Mouse (Mus musculus) limb, embryonic 11.5 days (tissue): Measurements from ENCODE around the gene Gm44503. TPM values are rescaled to one million over a fixed set of nuclear protein-coding genes. Genes with fewer than 3 reads are reported as not detected.

Experiments used
- ATAC-seq: fragments of 200-750 bp; cut with Nextera tagmentation; 2 replicates; pipeline ENCODE4 v1.8.0; 2017; ENCODE audit warnings: low read depth; ENCODE audit not compliant: insufficient number of reproducible peaks, low FRiP score, low TSS enrichment
- DNase-seq: peaks from one replicate; pipeline ENCODE4 v3.0.0-alpha.2; 2015; ENCODE audit warnings: low spot score
- H3K27ac ChIP-seq: fragments of 300-500 bp; sonication (generic); replicated peaks from 2 replicates; pipeline ENCODE4 v1.5.1; 2014; ENCODE audit warnings: low read depth, mild to moderate bottlenecking, low read length
- H3K27me3 ChIP-seq: fragments of 300-500 bp; sonication (generic); 2 replicates; pipeline ENCODE4 v1.6.1; 2014; ENCODE audit warnings: mild to moderate bottlenecking, low read length, mixed read lengths; ENCODE audit not compliant: control insufficient read depth, insufficient read depth
- H3K36me3 ChIP-seq: fragments of 300-500 bp; sonication (generic); 2 replicates; pipeline ENCODE4 v1.6.1; 2014; ENCODE audit warnings: mild to moderate bottlenecking, low read length, moderate library complexity, mixed read lengths; ENCODE audit not compliant: control insufficient read depth, insufficient read depth
- H3K4me1 ChIP-seq: fragments of 300-500 bp; sonication (generic); 2 replicates; pipeline ENCODE4 v1.6.1; 2014; ENCODE audit warnings: low read length, mixed read lengths; ENCODE audit not compliant: control insufficient read depth, insufficient read depth
- H3K4me2 ChIP-seq: fragments of 300-500 bp; sonication (generic); 2 replicates; pipeline ENCODE4 v1.6.1; 2014; ENCODE audit warnings: low read depth, mild to moderate bottlenecking, moderate library complexity; ENCODE audit not compliant: severe bottlenecking
- H3K4me3 ChIP-seq: fragments of 300-500 bp; sonication (generic); 2 replicates; pipeline ENCODE4 v1.5.1; 2014; ENCODE audit warnings: low read depth, low read length
- H3K9ac ChIP-seq: fragments of 300-500 bp; sonication (generic); 2 replicates; pipeline ENCODE4 v1.6.1; 2014; ENCODE audit warnings: mild to moderate bottlenecking, low read length
- H3K9me3 ChIP-seq: fragments of 300-500 bp; sonication (generic); 2 replicates; pipeline ENCODE4 v1.6.1; 2016; ENCODE audit warnings: low read length; ENCODE audit not compliant: control insufficient read depth
- WGBS: fragments of 180-500 bp; shearing (Covaris S2); extraction: QIAGEN DNeasy Blood & Tissue Kit; methylation state at CpG from one replicate; pipeline ENCODE4 v1.1.7; 2014; 5-methylcytosine and 5-hydroxymethylcytosine counted together
- polyA plus RNA-seq: library from polyadenylated mRNA; unstranded; fragments of >200 nt; fragmentation: Nextera tagmentation; extraction: Ambion mirVana; gene quantifications from 2 replicates; pipeline ENCODE4 v1.2.1, GENCODE M21; 2014

Gm44503 gene
- polyA plus RNA-seq, 1 experiment from 2014 or later = not detected

DNA sequence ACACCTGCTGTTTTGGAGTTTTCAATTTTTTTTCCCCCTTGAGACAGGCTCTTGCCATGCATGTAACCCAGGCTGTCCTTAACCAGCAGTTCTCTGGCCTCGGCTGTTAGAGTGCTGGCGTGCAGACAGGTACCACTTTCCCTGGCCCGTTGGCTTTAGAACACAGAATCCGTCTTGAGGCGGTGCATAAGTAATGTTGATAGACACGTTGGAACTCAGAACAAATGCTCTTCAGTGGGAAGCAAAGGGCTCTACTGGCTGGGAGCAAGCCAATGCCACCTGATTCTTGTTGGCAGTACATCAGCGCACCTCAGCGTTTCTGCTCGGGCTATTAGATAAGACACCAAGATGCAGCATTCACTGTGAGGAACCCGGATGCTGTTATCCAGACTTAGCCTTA is 61.2 kb downstream of the Gm44503 start:
- DNase-seq = no peak
- no peak overlapping the region for H3K4me3 ChIP-seq
- peaks cover 5% of the 10 kb centered on the region; the same call in 1 of the 2 replicates for H3K36me3 ChIP-seq
- no peak overlapping the region for H3K4me2 ChIP-seq
- H3K27me3 ChIP-seq = no peaks in the 10 kb centered on the region
- no peak overlapping the region for H3K27ac ChIP-seq
- ATAC-seq = no peak
- H3K9ac ChIP-seq = no peak overlapping the region
- H3K9me3 ChIP-seq = no peaks in the 10 kb centered on the region
- 91% methylated on average over 10 of the region's 10 CpGs for WGBS
- no peaks in the 10 kb centered on the region for H3K4me1 ChIP-seq

DNA sequence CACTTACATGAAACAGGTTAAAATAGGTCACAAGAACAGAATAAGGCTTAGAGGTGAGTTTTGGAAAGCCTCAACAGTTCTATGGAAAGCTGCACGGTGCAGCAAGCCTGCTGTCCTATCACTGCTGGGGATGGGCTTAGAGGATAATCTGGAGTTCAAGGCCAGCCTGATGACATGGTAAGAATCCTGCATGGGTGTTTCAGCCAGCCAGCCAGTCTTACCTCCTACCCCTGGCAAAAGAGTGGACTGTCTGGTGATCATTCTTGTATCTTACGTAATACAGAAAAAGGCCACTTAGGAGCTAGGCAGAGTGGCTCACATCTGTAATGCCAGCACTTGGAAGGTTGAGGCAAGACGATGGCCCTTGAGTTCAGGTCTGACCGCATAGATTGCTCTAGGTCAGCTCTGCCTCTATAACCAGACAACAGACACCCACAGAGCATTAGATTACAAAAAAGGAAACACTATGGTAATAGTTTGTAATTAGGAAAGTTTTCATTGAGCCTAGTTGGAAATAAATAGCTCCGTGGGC is 62.0 kb downstream of the Gm44503 start:
- DNase-seq (no peak), ATAC-seq (no peak)
- H3K4me3 ChIP-seq = no peak overlapping the region
- H3K4me2 ChIP-seq = no peak overlapping the region
- WGBS = 90% methylated on average over 5 of the region's 5 CpGs
- H3K27ac ChIP-seq = no peak overlapping the region
- H3K9me3 ChIP-seq = no peaks in the 10 kb centered on the region
- no peaks in the 10 kb centered on the region for H3K27me3 ChIP-seq
- H3K36me3 ChIP-seq = peaks cover 5% of the 10 kb centered on the region; the same call in 1 of the 2 replicates
- no peak overlapping the region for H3K9ac ChIP-seq
- H3K4me1 ChIP-seq = no peaks in the 10 kb centered on the region; the same call in 1 of the 2 replicates

- Histone ChIP-seq H3K36me3 (no peaks in the 10 kb centered on the region; the same call in 1 of the 2 replicates), H3K4me3 (no peak overlapping the region), H3K27ac (no peak overlapping the region), H3K4me1 (peaks cover 3% of the 10 kb centered on the region; the same call in 1 of the 2 replicates), H3K4me2 (peak overlapping the region; percentile 33), H3K9ac (0 out of 2 replicates have a peak overlapping the region, but pooled peaks have one; percentile 3), H3K9me3 (no peaks in the 10 kb centered on the region), H3K27me3 (no peaks in the 10 kb centered on the region)
- peak; percentile 55 for DNase-seq
- 15% methylated on average over 17 of the region's 17 CpGs for WGBS
- ATAC-seq = peak; percentile 58
These were observed 67.4 kb downstream of the Gm44503 start for GRCm38 (mm10) chr9:73025818-73026636.

GRCm38 (mm10) chr9:73030443-73030842 is 71.8 kb downstream of the Gm44503 start:
- ATAC-seq (no peak), DNase-seq (no peak)
- Histone ChIP-seq H3K4me2 (no peak overlapping the region), H3K36me3 (no peaks in the 10 kb centered on the region; the same call in 1 of the 2 replicates), H3K9ac (no peak overlapping the region), H3K9me3 (no peaks in the 10 kb centered on the region), H3K4me3 (no peak overlapping the region), H3K4me1 (peaks cover 3% of the 10 kb centered on the region; the same call in 1 of the 2 replicates), H3K27ac (no peak overlapping the region), H3K27me3 (no peaks in the 10 kb centered on the region)
- 92% methylated on average over 1 of the region's 1 CpGs for WGBS

GRCm38 (mm10) chr9:73031421-73031820 is 72.8 kb downstream of the Gm44503 start:
- DNase-seq (no peak), ATAC-seq (no peak)
- Histone ChIP-seq H3K27me3 (no peaks in the 10 kb centered on the region), H3K4me3 (no peak overlapping the region), H3K4me2 (no peak overlapping the region), H3K9me3 (no peaks in the 10 kb centered on the region), H3K27ac (no peak overlapping the region), H3K36me3 (no peaks in the 10 kb centered on the region; the same call in 1 of the 2 replicates), H3K9ac (no peak overlapping the region), H3K4me1 (peaks cover under 1% of the 10 kb centered on the region; the same call in 1 of the 2 replicates)
- 73% methylated on average over 4 of the region's 4 CpGs for WGBS

DNA sequence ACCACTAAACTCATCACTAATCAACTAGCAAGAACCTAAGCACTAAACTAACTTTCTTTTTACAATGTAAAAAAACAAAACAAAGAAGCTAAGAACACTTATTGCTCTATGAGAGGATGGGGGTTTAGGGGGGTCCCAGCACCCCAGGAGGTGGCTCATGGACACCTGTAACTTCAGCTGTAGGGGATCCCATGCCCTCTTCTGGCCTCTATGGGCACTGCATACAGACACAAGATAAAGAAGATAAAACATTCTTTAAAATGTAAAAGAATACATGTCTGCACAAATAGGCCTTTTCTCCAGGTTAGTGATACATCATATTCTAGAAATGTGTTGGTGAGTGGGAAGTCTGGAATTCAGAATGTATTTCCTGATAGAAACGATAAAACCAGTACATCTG is 74.8 kb downstream of the Gm44503 start:
- no peaks in the 10 kb centered on the region; the same call in 1 of the 2 replicates for H3K36me3 ChIP-seq
- no peak overlapping the region for H3K27ac ChIP-seq
- H3K27me3 ChIP-seq = no peaks in the 10 kb centered on the region
- H3K4me2 ChIP-seq = no peak overlapping the region
- DNase-seq (no peak), ATAC-seq (no peak)
- no peak overlapping the region for H3K4me3 ChIP-seq
- H3K4me1 ChIP-seq = no peaks in the 10 kb centered on the region
- 91% methylated on average over 1 of the region's 1 CpGs for WGBS
- H3K9me3 ChIP-seq = no peaks in the 10 kb centered on the region
- H3K9ac ChIP-seq = no peak overlapping the region

DNA sequence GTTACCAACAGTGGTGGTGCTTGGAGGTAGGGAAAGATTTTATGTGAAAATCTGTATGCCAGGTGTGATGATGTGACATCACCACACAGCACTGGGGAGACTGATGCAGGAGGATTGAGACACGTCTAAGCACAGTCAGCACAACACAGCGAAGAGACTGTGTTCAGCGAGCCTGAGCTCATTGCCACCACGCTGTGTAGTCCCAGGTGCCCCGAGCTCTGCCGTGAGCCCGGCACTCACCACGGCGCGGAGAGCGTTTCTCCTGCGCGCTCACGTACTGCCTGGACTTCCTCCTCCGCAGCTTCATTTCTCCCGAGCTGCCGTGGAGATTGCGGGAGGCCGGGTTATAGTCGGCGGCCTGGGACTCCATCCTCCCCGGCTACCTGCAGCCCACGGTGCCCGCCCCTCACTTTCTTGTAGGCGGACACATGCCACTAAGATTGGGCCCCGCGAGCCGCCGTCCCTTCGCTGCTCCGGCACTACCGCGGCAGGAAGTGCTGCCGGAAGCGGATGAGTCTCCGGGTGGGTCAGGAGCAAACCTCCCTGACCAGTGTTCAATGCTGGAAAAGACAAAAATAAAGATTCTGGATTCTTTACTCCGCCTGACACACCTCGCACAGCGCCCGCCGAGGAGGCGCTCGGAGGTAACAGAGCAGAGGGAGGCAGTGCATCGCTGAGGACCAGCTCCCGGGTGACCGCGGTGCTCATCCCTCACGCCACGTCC is 80.7 kb downstream of the Gm44503 start:
- peak; percentile 79 for ATAC-seq
- peak overlapping the region; percentile 72 for H3K4me2 ChIP-seq
- under 1% methylated on average over 49 of the region's 49 CpGs for WGBS

GRCm38 (mm10) chr9:73040080-73040479 is 81.4 kb downstream of the Gm44503 start, which contains the start of gene Pigb:
Gene Pigb (minus strand): TSS chr9:73040378.
- H3K4me1 ChIP-seq = peaks cover 9% of the 10 kb centered on the region; the same call in 1 of the 2 replicates
- 30% methylated on average over 6 of the region's 6 CpGs for WGBS
- H3K9me3 ChIP-seq = no peaks in the 10 kb centered on the region
- H3K9ac ChIP-seq = peak within 1 kb of the TSS; percentile 79
- peak within 1 kb of the TSS; percentile 81 for H3K4me3 ChIP-seq
- DNase-seq (no peak), ATAC-seq (no peak)
- peak within 1 kb of the TSS; percentile 72 for H3K4me2 ChIP-seq
- no peaks in the 10 kb centered on the region for H3K36me3 ChIP-seq
- no peaks in the 10 kb centered on the region for H3K27me3 ChIP-seq
- peak within 1 kb of the TSS; percentile 62; the same call in 1 of the 2 replicates for H3K27ac ChIP-seq

More for the DNA sequence above, 80.7 kb downstream of the Gm44503 start:
- Histone ChIP-seq H3K27ac (peak overlapping the region; percentile 62; the same call in 1 of the 2 replicates), H3K4me1 (peaks cover 5% of the 10 kb centered on the region; the same call in 1 of the 2 replicates), H3K9ac (peak overlapping the region; percentile 79), H3K27me3 (no peaks in the 10 kb centered on the region), H3K9me3 (no peaks in the 10 kb centered on the region), H3K36me3 (no peaks in the 10 kb centered on the region), H3K4me3 (peak overlapping the region; percentile 81)
- DNase-seq = peak; percentile 95
